Mouse (Mus musculus) CH12F3 (cell line): ENCODE results near the gene Cul3.
"Not testable (repeated sequence)": the region's sequence is repeated elsewhere in the genome, so short reads cannot be mapped to it uniquely, and the experiment has no call there.

Experiments
- in situ Hi-C: fragments of 300-500 bp; cut with MboI; formaldehyde crosslinking; loops from 2 replicates; pipeline ENCODE4 v1.14.3; 2020; ENCODE audit warnings: low sequenced_read_pairs

Gene Cul3

GRCm38 (mm10) chr1:80340436-80341376 lies at the start of gene Cul3:
Cul3 (minus strand) TSS chr1:80340480.
- in situ Hi-C loops = no loop called here

GRCm38 (mm10) chr1:80389518-80389917 lies 49.2 kb upstream of the Cul3 start:
- in situ Hi-C loops = no loop called here

- in situ Hi-C loops = no loop called here
These were observed 43.6 kb upstream of the Cul3 start for GRCm38 (mm10) chr1:80383613-80384589.

GRCm38 (mm10) chr1:80382928-80383327 lies 42.6 kb upstream of the Cul3 start:
- in situ Hi-C loops = no loop called here

- in situ Hi-C loops = no loop called here
These were observed 41.0 kb upstream of the Cul3 start for GRCm38 (mm10) chr1:80381302-80381701.

GRCm38 (mm10) chr1:80372010-80372409 lies 31.7 kb upstream of the Cul3 start:
- in situ Hi-C loops = no loop called here

GRCm38 (mm10) chr1:80371189-80371889 lies 31.1 kb upstream of the Cul3 start:
- in situ Hi-C loops = no loop called here

GRCm38 (mm10) chr1:80363486-80363885 lies 23.2 kb upstream of the Cul3 start:
- in situ Hi-C loops = no loop called here

- in situ Hi-C loops = no loop called here
These were observed 22.7 kb upstream of the Cul3 start for GRCm38 (mm10) chr1:80362946-80363345.

GRCm38 (mm10) chr1:80362400-80362799 lies 22.1 kb upstream of the Cul3 start:
- in situ Hi-C loops = no loop called here

GRCm38 (mm10) chr1:80361771-80362170 lies 21.5 kb upstream of the Cul3 start:
- in situ Hi-C loops = not testable (repeated sequence)

- in situ Hi-C loops = no loop called here
These were observed 19.8 kb upstream of the Cul3 start for GRCm38 (mm10) chr1:80360038-80360608.

GRCm38 (mm10) chr1:80340061-80340435 lies 232 bp downstream of the Cul3 start:
- in situ Hi-C loops = no loop called here

GRCm38 (mm10) chr1:80339425-80340021 lies 757 bp downstream of the Cul3 start:
- in situ Hi-C loops = no loop called here

- in situ Hi-C loops = no loop called here
These were observed 1.9 kb downstream of the Cul3 start for GRCm38 (mm10) chr1:80338398-80338797.

GRCm38 (mm10) chr1:80335726-80336368 lies 4.4 kb downstream of the Cul3 start:
- in situ Hi-C loops = no loop called here

GRCm38 (mm10) chr1:80335118-80335517 lies 5.2 kb downstream of the Cul3 start:
- in situ Hi-C loops = no loop called here

- in situ Hi-C loops = no loop called here
These were observed 9.3 kb downstream of the Cul3 start for GRCm38 (mm10) chr1:80330970-80331369.

GRCm38 (mm10) chr1:80325761-80326160 lies 14.5 kb downstream of the Cul3 start:
- in situ Hi-C loops = no loop called here

- in situ Hi-C loops = no loop called here
These were observed 15.9 kb downstream of the Cul3 start for GRCm38 (mm10) chr1:80324370-80324769.
